Mouse (Mus musculus): ENCODE results near the gene Tpi1.

The Tpi1 gene

DNA sequence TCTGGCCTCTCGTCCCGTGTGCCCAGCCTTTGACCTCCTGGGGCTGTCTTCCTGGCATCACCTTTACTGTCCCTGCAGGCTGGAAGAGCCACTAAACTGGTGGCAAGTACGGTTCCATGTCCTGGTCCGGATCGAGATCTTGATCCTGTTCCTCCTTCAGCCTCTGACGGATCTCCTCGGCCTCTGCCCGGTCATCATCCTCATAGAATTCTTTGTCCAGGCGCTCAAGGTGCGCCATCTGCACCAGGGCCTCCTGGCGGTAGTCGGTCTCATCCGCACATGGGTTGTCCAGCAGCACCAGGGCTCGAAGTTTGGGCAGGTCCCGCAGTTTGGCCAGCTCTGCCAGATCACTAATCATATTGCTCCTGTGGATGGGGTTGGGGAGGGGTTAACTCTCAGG is 43.6 kb downstream of the Tpi1 start:
- DNase-seq (ENCODE audit: low spot score) = no peak

DNA sequence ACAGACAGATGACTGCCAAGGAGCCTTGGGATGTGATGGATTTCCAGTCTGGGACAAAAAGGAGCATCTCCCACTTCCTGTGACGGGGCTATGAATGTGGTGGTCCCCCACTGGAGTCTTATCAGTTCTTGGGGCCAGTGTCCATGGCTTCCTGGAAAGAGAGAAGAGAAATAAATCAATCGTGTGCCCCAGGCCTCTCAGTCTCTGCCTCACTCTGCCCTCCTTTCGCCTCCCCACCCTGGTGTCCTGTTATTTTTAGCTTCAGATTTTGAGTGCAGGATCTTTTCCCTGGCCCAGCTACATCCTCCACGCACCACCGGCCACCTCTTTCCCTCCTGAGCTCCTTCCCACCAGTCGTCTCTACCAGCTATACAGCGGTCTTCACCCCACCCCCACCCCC is 44.1 kb downstream of the Tpi1 start:
- no peak for DNase-seq (ENCODE audit: low spot score)

GRCm38 (mm10) chr6:124769101-124769765 is 44.9 kb downstream of the Tpi1 start, which contains the start of gene Eno2:
Gene Eno2 (minus strand): TSS chr6:124769673.
- peak; percentile 73 for DNase-seq (ENCODE audit: low spot score)

DNA sequence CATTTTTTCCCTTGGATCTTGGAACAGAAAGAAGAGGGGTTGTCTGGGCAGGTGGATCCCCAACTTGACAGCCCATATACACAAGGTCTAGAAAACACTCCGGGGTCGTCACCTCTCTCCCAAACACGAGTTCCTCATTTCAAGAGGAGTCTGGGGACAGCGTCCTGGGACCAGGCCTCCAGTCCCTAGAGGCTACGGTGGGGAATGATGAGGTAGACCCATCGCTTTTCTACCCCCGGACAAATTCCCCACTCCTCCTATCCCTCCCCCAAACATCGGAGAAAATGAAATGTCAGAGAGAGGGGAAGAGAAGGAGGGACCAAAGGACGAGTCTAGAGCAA is 45.4 kb downstream of the Tpi1 start:
- peak; percentile 18 for DNase-seq (ENCODE audit: low spot score)

GRCm38 (mm10) chr6:124767920-124768703 is 46.0 kb downstream of the Tpi1 start:
- peak; percentile 12 for DNase-seq (ENCODE audit: low spot score)

DNA sequence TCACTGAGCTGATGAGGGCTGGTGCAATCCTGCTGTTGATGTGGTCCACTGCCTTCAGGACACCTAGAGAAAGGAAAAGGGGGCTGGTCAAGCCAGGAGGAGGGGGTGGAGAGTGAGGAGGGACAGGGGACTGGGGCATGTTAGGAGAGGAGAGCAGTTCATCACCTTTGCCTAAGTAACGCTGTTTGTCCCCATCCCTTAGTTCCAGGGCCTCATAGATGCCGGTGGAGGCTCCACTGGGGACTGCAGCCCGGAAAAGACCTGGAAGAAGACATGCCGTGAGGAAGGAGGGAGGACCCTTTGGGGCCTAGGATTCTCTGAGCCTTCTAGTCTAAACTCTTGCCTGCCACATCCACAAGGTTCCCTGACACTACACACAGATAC is 46.6 kb downstream of the Tpi1 start:
- no peak for DNase-seq (ENCODE audit: low spot score)

DNA sequence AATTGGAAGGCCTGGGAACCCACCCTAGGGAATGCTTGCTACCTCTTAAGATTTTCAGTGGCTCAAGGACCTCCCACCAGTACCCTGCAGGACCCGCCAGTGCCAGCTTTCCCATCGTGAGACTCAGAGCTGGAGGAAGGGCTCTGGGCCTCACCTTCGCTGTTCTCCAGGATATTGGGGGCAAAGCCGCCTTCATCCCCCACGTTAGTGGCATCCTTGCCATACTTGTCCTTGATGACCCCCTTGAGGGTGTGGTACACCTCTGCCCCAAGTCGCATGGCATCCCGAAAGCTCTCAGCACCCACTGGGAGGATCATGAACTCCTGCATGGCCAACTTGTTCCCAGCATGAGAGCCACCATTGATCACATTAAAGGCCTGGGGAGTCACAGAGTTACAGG is 48.1 kb downstream of the Tpi1 start:
- DNase-seq (ENCODE audit: low spot score) = no peak
